Mouse (Mus musculus) heart, embryonic 14.5 days (tissue): ENCODE data around the gene Negr1. TPM values are rescaled to one million over a fixed set of nuclear protein-coding genes. Genes with fewer than 3 reads are reported as not detected.

Experiments
- ATAC-seq: fragments of 200-750 bp; cut with Nextera tagmentation; 2 replicates; pipeline ENCODE4 v1.8.0; 2017; ENCODE audit warnings: low read depth, moderate TSS enrichment; ENCODE audit not compliant: insufficient number of reproducible peaks, insufficient read depth, low FRiP score
- H3K27ac ChIP-seq, 2 experiments: fragments of 200-500 bp in 1 of 2; fragments of 300-500 bp in 1 of 2; sonication (generic) in 1 of 2; replicated peaks in 1 of 2; 2 replicates each; pipeline ENCODE4 v1.5.1; 2012 to 2014; ENCODE audit warnings: low read depth in 2 of 2, low read length in 2 of 2, control low read depth in 1 of 2, mild to moderate bottlenecking in 1 of 2, mixed read lengths in 1 of 2; ENCODE audit not compliant: control insufficient read depth in 1 of 2, insufficient read depth in 1 of 2
- H3K27me3 ChIP-seq: fragments of 300-500 bp; sonication (generic); 2 replicates; pipeline ENCODE4 v1.6.1; 2014; ENCODE audit warnings: mild to moderate bottlenecking, low read length, control low read depth; ENCODE audit not compliant: control insufficient read depth, insufficient read depth
- H3K36me3 ChIP-seq: fragments of 300-500 bp; sonication (generic); 2 replicates; pipeline ENCODE4 v1.6.1; 2014; ENCODE audit warnings: mild to moderate bottlenecking, control low read depth, low read length, mixed read lengths; ENCODE audit not compliant: control insufficient read depth, insufficient read depth
- H3K4me1 ChIP-seq, 2 experiments: fragments of 200-500 bp in 1 of 2; fragments of 300-500 bp in 1 of 2; sonication (generic) in 1 of 2; 2 replicates each; pipeline ENCODE4 v1.6.1; 2012 to 2014; ENCODE audit warnings: low read length in 2 of 2, control low read depth in 1 of 2, mixed read lengths in 1 of 2; ENCODE audit not compliant: control insufficient read depth in 2 of 2, insufficient read depth in 2 of 2
- H3K4me2 ChIP-seq: fragments of 300-500 bp; sonication (generic); 2 replicates; pipeline ENCODE4 v1.6.1; 2014; ENCODE audit warnings: mild to moderate bottlenecking, low read length
- H3K4me3 ChIP-seq, 2 experiments: fragments of 200-500 bp in 1 of 2; fragments of 300-500 bp in 1 of 2; sonication (generic) in 1 of 2; 2 replicates each; pipeline ENCODE4 v1.5.1; 2012 to 2014; ENCODE audit warnings: low read length in 2 of 2, mild to moderate bottlenecking in 2 of 2, control low read depth in 1 of 2, low read depth in 1 of 2, moderate library complexity in 1 of 2; ENCODE audit not compliant: control insufficient read depth in 1 of 2, insufficient read depth in 1 of 2
- H3K9ac ChIP-seq: fragments of 300-500 bp; sonication (generic); 2 replicates; pipeline ENCODE4 v1.6.1; 2014; ENCODE audit warnings: mild to moderate bottlenecking, low read length
- H3K9me3 ChIP-seq: fragments of 300-500 bp; sonication (generic); 2 replicates; pipeline ENCODE4 v1.6.1; 2016; ENCODE audit warnings: low read length, control low read depth; ENCODE audit not compliant: control insufficient read depth
- WGBS: fragments of 180-500 bp; shearing (Covaris S2); extraction: QIAGEN DNeasy Blood & Tissue Kit; methylation state at CpG from one replicate; pipeline ENCODE4 v1.1.7; 2014; 5-methylcytosine and 5-hydroxymethylcytosine counted together
- polyA plus RNA-seq: library from polyadenylated mRNA; unstranded; fragments of >200 nt; fragmentation: Nextera tagmentation; extraction: Ambion mirVana; gene quantifications from 2 replicates; pipeline ENCODE4 v1.2.1, GENCODE M21; 2014

Negr1 gene
- polyA plus RNA-seq, 1 experiment from 2014 or later: 2.4 TPM

GRCm38 (mm10) chr3:156562796-156563195, 1.2 kb downstream of the Negr1 start:
- H3K4me3 ChIP-seq: peak overlapping the region in 1 of 2 experiments; percentile 53; a peak in 2 of 4 replicates
- H3K27ac ChIP-seq: no peak overlapping the region
- H3K4me2 ChIP-seq: peak overlapping the region; percentile 97
- no peak overlapping the region for H3K9ac ChIP-seq
- peaks cover 0 to 5% of the 10 kb centered on the region in 2 experiments; a peak in 1 of 4 replicates for H3K4me1 ChIP-seq
- H3K27me3 ChIP-seq: peaks cover 34% of the 10 kb centered on the region
- no peaks in the 10 kb centered on the region for H3K9me3 ChIP-seq
- ATAC-seq: no peak
- 25% methylated on average over 2 of the region's 2 CpGs for WGBS
- H3K36me3 ChIP-seq: no peaks in the 10 kb centered on the region

GRCm38 (mm10) chr3:156563353-156563752, 1.8 kb downstream of the Negr1 start:
- Histone ChIP-seq H3K9me3 (no peaks in the 10 kb centered on the region), H3K4me1 (peaks cover 0 to 5% of the 10 kb centered on the region in 2 experiments; a peak in 1 of 4 replicates), H3K27ac (no peak overlapping the region), H3K9ac (no peak overlapping the region), H3K4me3 (no peak overlapping the region), H3K36me3 (no peaks in the 10 kb centered on the region), H3K27me3 (peaks cover 34% of the 10 kb centered on the region), H3K4me2 (no peak overlapping the region)
- WGBS: 23% methylated on average over 3 of the region's 3 CpGs
- no peak for ATAC-seq

DNA sequence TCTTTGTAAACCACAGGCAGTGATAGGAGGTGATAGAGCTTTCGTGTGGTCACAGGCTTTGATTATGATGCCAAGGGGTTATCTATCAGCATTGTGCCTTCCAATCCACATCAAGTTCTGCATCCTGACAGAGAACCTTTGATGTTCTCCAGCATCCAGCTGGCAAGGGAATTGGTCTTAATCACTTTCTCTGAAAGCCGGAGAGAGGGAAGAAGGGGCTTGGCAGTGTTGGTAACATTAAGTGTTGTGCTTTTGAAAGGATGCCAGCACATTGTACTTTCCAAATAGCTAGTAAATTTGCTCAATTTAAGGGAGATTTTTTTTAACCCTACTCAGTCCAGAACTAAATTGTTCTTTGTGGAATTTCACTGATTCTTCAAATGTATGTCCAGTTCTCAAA, 11.9 kb downstream of the Negr1 start:
- no peak overlapping the region for H3K4me3 ChIP-seq
- whole genome bisulfite sequencing: 19% methylated on average over 2 of the region's 2 CpGs
- H3K36me3 ChIP-seq: no peaks in the 10 kb centered on the region
- ATAC-seq: no peak
- no peak overlapping the region for H3K27ac ChIP-seq
- H3K9ac ChIP-seq: no peak overlapping the region
- no peaks in the 10 kb centered on the region for H3K4me1 ChIP-seq
- no peaks in the 10 kb centered on the region for H3K27me3 ChIP-seq
- no peak overlapping the region for H3K4me2 ChIP-seq
- H3K9me3 ChIP-seq: 0 out of 2 replicates have a peak, but pooled peaks cover 3% of the 10 kb centered on the region

DNA sequence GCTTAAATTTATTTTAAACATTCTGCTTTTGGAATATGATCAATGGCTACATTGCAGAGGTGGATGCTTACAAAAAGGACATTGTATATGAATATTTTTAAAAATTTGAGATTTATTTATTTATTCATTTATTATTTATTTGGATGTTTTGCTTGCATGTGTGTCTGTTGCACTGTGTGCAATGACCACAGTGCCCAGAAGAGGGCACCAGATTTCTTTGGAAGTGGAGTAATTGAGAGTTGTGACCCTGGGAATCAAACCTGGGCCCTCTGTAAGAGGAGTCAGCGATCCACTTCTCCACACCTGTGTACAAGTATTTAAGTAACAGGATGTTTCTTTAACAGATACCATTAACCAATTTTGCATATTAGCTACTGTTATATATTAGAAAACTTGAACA, 14.7 kb downstream of the Negr1 start:
- H3K27ac ChIP-seq: no peak overlapping the region

GRCm38 (mm10) chr3:156590612-156591011, 29.0 kb downstream of the Negr1 start:
- H3K27ac ChIP-seq: no peak overlapping the region
- H3K9ac ChIP-seq: no peak overlapping the region
- no peaks in the 10 kb centered on the region for H3K36me3 ChIP-seq
- no peaks in the 10 kb centered on the region for H3K27me3 ChIP-seq
- no peak overlapping the region for H3K4me3 ChIP-seq
- H3K4me2 ChIP-seq: no peak overlapping the region
- 80% methylated on average over 4 of the region's 4 CpGs for WGBS
- H3K9me3 ChIP-seq: no peaks in the 10 kb centered on the region
- ATAC-seq: no peak
- 0 out of 4 replicates have a peak, but pooled peaks cover 0 to 4% of the 10 kb centered on the region in 2 experiments for H3K4me1 ChIP-seq

More for the DNA sequence above, 14.7 kb downstream of the Negr1 start:
- H3K4me1 ChIP-seq: no peaks in the 10 kb centered on the region
- H3K9me3 ChIP-seq: 0 out of 2 replicates have a peak, but pooled peaks cover 3% of the 10 kb centered on the region
- no peak for ATAC-seq
- H3K4me2 ChIP-seq: no peak overlapping the region
- H3K9ac ChIP-seq: no peak overlapping the region
- 81% methylated on average over 1 of the region's 1 CpGs for WGBS
- no peaks in the 10 kb centered on the region for H3K36me3 ChIP-seq
- H3K27me3 ChIP-seq: no peaks in the 10 kb centered on the region
- H3K4me3 ChIP-seq: no peak overlapping the region

DNA sequence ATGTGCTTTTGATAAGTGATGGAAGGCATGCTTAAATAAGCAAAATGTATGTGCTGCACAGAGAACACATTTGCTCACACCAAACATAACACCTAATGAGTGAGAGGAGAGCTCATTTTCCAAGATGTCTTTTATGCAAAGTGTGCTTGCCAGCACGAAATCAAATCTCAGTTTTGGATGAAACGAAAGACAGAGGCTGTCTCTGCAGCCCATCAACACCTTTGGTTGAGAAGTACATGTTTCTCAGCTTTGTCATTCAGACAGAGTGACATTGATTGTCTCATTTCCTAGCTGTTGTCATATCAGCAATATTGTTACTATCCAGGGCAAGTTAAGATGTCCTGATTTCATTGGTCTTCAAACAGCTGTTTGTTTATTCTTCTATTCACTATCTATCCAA, 29.5 kb downstream of the Negr1 start:
- Histone ChIP-seq H3K36me3 (no peaks in the 10 kb centered on the region), H3K9me3 (no peaks in the 10 kb centered on the region), H3K27ac (no peak overlapping the region), H3K4me1 (0 out of 4 replicates have a peak, but pooled peaks cover 0 to 4% of the 10 kb centered on the region in 2 experiments), H3K4me2 (no peak overlapping the region), H3K4me3 (no peak overlapping the region), H3K27me3 (no peaks in the 10 kb centered on the region), H3K9ac (no peak overlapping the region)
- WGBS: 40% methylated on average over 2 of the region's 2 CpGs
- no peak for ATAC-seq

DNA sequence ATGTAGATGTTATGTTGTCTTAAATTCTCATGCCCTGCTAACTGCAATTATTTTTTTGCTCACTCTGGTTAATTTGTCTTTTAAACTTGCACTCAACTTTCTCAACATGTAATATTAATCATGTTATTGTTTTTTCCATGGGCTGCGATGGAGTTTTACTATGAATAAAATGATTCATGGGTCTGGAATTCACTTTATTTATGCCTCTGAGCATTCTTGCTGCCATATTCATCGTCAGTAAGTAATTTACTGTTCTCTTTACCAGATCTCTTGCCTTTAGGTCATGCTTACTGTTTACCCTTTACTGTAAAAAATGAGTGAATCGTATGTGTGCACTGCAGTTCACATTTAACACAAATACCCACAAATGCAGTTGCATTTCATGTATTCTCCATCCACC, 45.3 kb downstream of the Negr1 start:
- Histone ChIP-seq H3K27ac (no peak overlapping the region), H3K4me1 (no peaks in the 10 kb centered on the region), H3K36me3 (no peaks in the 10 kb centered on the region), H3K9ac (no peak overlapping the region), H3K4me2 (no peak overlapping the region), H3K27me3 (no peaks in the 10 kb centered on the region), H3K4me3 (no peak overlapping the region), H3K9me3 (no peaks in the 10 kb centered on the region)
- no peak for ATAC-seq
- WGBS: 80% methylated on average over 3 of the region's 3 CpGs

DNA sequence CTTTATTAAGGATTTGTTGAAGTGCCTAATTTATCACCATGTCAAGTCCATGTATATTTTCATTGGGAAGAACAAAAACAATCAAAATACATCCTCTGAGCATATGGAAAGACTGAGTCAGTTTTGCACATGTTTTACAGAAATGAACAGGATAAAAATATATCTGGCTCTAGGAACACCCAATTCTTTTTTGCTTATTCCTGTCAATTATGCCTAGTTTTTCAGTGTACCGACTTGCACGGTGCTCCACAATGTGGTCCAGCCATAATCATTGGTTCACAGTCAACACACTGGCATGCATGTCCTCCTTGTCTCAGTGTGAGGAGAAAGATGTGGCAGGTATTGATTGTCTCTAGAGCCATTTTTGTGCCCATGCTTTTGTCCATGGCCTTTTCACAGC, 58.3 kb downstream of the Negr1 start:
- Histone ChIP-seq H3K9ac (no peak overlapping the region), H3K9me3 (no peaks in the 10 kb centered on the region), H3K4me3 (no peak overlapping the region), H3K4me2 (no peak overlapping the region), H3K36me3 (no peaks in the 10 kb centered on the region), H3K4me1 (no peaks in the 10 kb centered on the region), H3K27ac (no peak overlapping the region), H3K27me3 (no peaks in the 10 kb centered on the region)
- no peak for ATAC-seq
- WGBS: 85% methylated on average over 2 of the region's 2 CpGs
